Mouse (Mus musculus): ENCODE measurements around the gene Snrnp27. TPM values are rescaled to one million over a fixed set of nuclear protein-coding genes. Genes with fewer than 3 reads are reported as not detected.

Gene Snrnp27
- 10 to 100 TPM; 49.8 to 62.4 (median 55.5) TPM for total RNA-seq (2022)

GRCm38 (mm10) chr6:86683872-86684654 lies at the start of gene Snrnp27:
TSS of gene Snrnp27 (minus strand) at chr6:86684522.
- peak; percentile 80 to 87 for DNase-seq (ENCODE audit: low spot score in 2 of 2)

- DNase-seq (ENCODE audit: low spot score in 2 of 2) = peak; percentile 83 to 88
Measured at GRCm38 (mm10) chr6:86733183-86733876, 49.0 kb upstream of the Snrnp27 start, which contains the start of gene Gmcl1. TSS of gene Gmcl1 (minus strand) at chr6:86733383.

- DNase-seq (ENCODE audit: low spot score in 2 of 2) = peak; percentile 16 to 20
Measured at GRCm38 (mm10) chr6:86732276-86733173, 48.2 kb upstream of the Snrnp27 start.

- DNase-seq (ENCODE audit: low spot score in 2 of 2) = no peak
Measured at GRCm38 (mm10) chr6:86728711-86729110, 44.4 kb upstream of the Snrnp27 start.

- no peak for DNase-seq (ENCODE audit: low spot score in 2 of 2)
Measured at GRCm38 (mm10) chr6:86721977-86722376, 37.7 kb upstream of the Snrnp27 start.

- no peak for DNase-seq (ENCODE audit: low spot score in 2 of 2)
Measured at GRCm38 (mm10) chr6:86708072-86708774, 23.9 kb upstream of the Snrnp27 start.

GRCm38 (mm10) chr6:86702577-86702976 lies 18.3 kb upstream of the Snrnp27 start:
- no peak for DNase-seq (ENCODE audit: low spot score in 2 of 2)

- DNase-seq (ENCODE audit: low spot score in 2 of 2) = no peak
Measured at GRCm38 (mm10) chr6:86697903-86698302, 13.6 kb upstream of the Snrnp27 start.

GRCm38 (mm10) chr6:86696213-86696612 lies 11.9 kb upstream of the Snrnp27 start:
- DNase-seq (ENCODE audit: low spot score in 2 of 2) = no peak

GRCm38 (mm10) chr6:86694465-86694864 lies 10.1 kb upstream of the Snrnp27 start:
- peak in 1 of 2 experiments; percentile 46 for DNase-seq (ENCODE audit: low spot score in 2 of 2)

- DNase-seq (ENCODE audit: low spot score in 2 of 2) = no peak
Measured at GRCm38 (mm10) chr6:86689671-86690070, 5.3 kb upstream of the Snrnp27 start.

- no peak for DNase-seq (ENCODE audit: low spot score in 2 of 2)
Measured at GRCm38 (mm10) chr6:86686971-86687370, 2.6 kb upstream of the Snrnp27 start.

- no peak for DNase-seq (ENCODE audit: low spot score in 2 of 2)
Measured at GRCm38 (mm10) chr6:86684655-86685011, 311 bp upstream of the Snrnp27 start.

- no peak for DNase-seq (ENCODE audit: low spot score in 2 of 2)
Measured at GRCm38 (mm10) chr6:86681289-86681688, 3.0 kb downstream of the Snrnp27 start.

- no peak for DNase-seq (ENCODE audit: low spot score in 2 of 2)
Measured at GRCm38 (mm10) chr6:86678341-86678740, 6.0 kb downstream of the Snrnp27 start.

- peak; percentile 49 to 61 for DNase-seq (ENCODE audit: low spot score in 2 of 2)
Measured at GRCm38 (mm10) chr6:86670873-86671272, 13.4 kb downstream of the Snrnp27 start.

GRCm38 (mm10) chr6:86669240-86669727 lies 15.0 kb downstream of the Snrnp27 start:
- peak; percentile 100 for DNase-seq (ENCODE audit: low spot score in 2 of 2)

- no peak for DNase-seq (ENCODE audit: low spot score in 2 of 2)
Measured at GRCm38 (mm10) chr6:86668580-86669239, 15.6 kb downstream of the Snrnp27 start, which contains the start of gene Mxd1. TSS of gene Mxd1 (minus strand) at chr6:86669161.

- DNase-seq (ENCODE audit: low spot score in 2 of 2) = no peak
Measured at GRCm38 (mm10) chr6:86667061-86667460, 17.3 kb downstream of the Snrnp27 start.
